Mouse (Mus musculus) Patski (cell line): ENCODE results near the gene Bcl11b. TPM values are rescaled to one million over a fixed set of nuclear protein-coding genes. Genes with fewer than 3 reads are reported as not detected.

ENCODE experiments used
- ATAC-seq: fragments of 100-300 bp; one replicate; pipeline ENCODE4 v1.8.0; 2021
- CTCF ChIA-PET: fragments of 350-600 bp; sonication (Branson Sonifier 250); formaldehyde crosslinking; loops from one replicate; lab custom pipeline; 2022; ENCODE audit warnings: inconsistent platforms; lab: Charles Lee
- POLR2A ChIA-PET: fragments of 350-600 bp; sonication (Branson Sonifier 250); formaldehyde crosslinking; loops from one replicate; lab custom pipeline; 2022; ENCODE audit warnings: antibody characterized with exemption, inconsistent platforms; lab: Charles Lee
- DNase-seq: peaks from one replicate; pipeline ENCODE4 v3.0.0-alpha.2; 2011; ENCODE audit warnings: low read depth, low spot score
- H3K27me3 ChIP-seq: fragments of 371-371 bp; one replicate; pipeline ENCODE4 v1.5.1; 2021
- CTCF ChIP-seq: fragments of 100-300 bp; IDR thresholded peaks from one replicate; pipeline ENCODE4 v1.5.1; 2021
- in situ Hi-C: fragments of 300-500 bp; cut with MboI; formaldehyde crosslinking; loops from 3 replicates; pipeline ENCODE4 v1.11.1; 2018; ENCODE audit warnings: low pct_unique_long_range_greater_than_20kb, mixed read lengths
- polyA plus RNA-seq: library from polyadenylated mRNA; unstranded; gene quantifications from one replicate; pipeline ENCODE4 v1.2.3, GENCODE M21; 2021

Gene Bcl11b
- polyA plus RNA-seq, 1 experiment from 2014 or later, result 0.06 TPM

GRCm38 (mm10) chr12:107874467-107875142 lies 128.8 kb downstream of the Bcl11b start:
- peaks cover 4% of the 10 kb centered on the region for H3K27me3 ChIP-seq
- POLR2A ChIA-PET, result no interaction called here
- in situ Hi-C loops, result no loop called here
- CTCF ChIA-PET, result no interaction called here
- ATAC-seq (no peak), DNase-seq (no peak)
- no peak for TF ChIP-seq CTCF

- in situ Hi-C loops, result no loop called here
- peaks cover 6% of the 10 kb centered on the region for H3K27me3 ChIP-seq
- TF ChIP-seq CTCF, result no peak
- ATAC-seq (no peak), DNase-seq (no peak)
- CTCF ChIA-PET, result no interaction called here
- POLR2A ChIA-PET, result no interaction called here
Measured at GRCm38 (mm10) chr12:107869526-107870050, 133.8 kb downstream of the Bcl11b start.

- no peak for TF ChIP-seq CTCF
- ChIA-PET POLR2A (no interaction called here), CTCF (no interaction called here)
- peaks cover 6% of the 10 kb centered on the region for H3K27me3 ChIP-seq
- ATAC-seq (no peak), DNase-seq (no peak)
- in situ Hi-C loops, result no loop called here
Measured at GRCm38 (mm10) chr12:107868291-107868690, 135.1 kb downstream of the Bcl11b start.

Other genes starting within 250 kb of the Bcl11b start
- gene Setd3, start 175.7 kb upstream of the Bcl11b start, polyA plus RNA-seq, result 84.2 TPM
- 26.0 TPM for gene Ccnk, start 176.0 kb upstream of the Bcl11b start, polyA plus RNA-seq